ENCODE assay signal across 13 mouse cellular contexts in genomic region chr3:130986708-130987107, GRCm38 (mm10).
"Had no signal": no experiment of that assay in that cellular context is flagged by ENCODE, and none has a peak within 500 bp of the region (broad histone marks: within the 10 kb centered on the region; RNA-seq: fewer than 3 reads in every experiment).

No protein-coding gene starts in this region.

- H3K4me2 ChIP-seq: liver, embryonic 11.5 days; liver, embryonic 15.5 days; neural tube, embryonic 12.5 days had no signal

- H3K9me3 ChIP-seq: limb, embryonic 10.5 days; liver, embryonic 15.5 days; neural tube, embryonic 12.5 days had no signal

- DNase-seq: kidney, adult 18-20 months; kidney, postnatal 10 days; kidney, postnatal 4 days; lung, postnatal 36 days; midbrain, embryonic 14.5 days; thymus, adult 18-20 months; thymus, postnatal 25 days had no signal

- H3K36me3 ChIP-seq: limb, embryonic 10.5 days; liver, embryonic 15.5 days; neural tube, embryonic 12.5 days had no signal

- H3K9ac ChIP-seq: liver, embryonic 15.5 days; neural tube, embryonic 12.5 days had no signal

- H3K4me3 ChIP-seq: layer of hippocampus, adult 2 months; limb, embryonic 10.5 days; liver, embryonic 15.5 days; neural tube, embryonic 12.5 days had no signal

- H3K4me1 ChIP-seq: limb, embryonic 10.5 days; liver, embryonic 15.5 days; neural tube, embryonic 12.5 days had no signal

- H3K27me3 ChIP-seq: liver, embryonic 15.5 days; neural tube, embryonic 12.5 days had no signal

- H3K27ac ChIP-seq: layer of hippocampus, adult 2 months; limb, embryonic 10.5 days; liver, embryonic 15.5 days; neural tube, embryonic 12.5 days; stomach, postnatal 0 days had no signal
